Mouse (Mus musculus): Measurements from ENCODE around the gene Top3a.

Top3a gene

GRCm38 (mm10) chr11:60774158-60774689 is 2.9 kb downstream of the Top3a start:
- DNase-seq: no peak

DNA sequence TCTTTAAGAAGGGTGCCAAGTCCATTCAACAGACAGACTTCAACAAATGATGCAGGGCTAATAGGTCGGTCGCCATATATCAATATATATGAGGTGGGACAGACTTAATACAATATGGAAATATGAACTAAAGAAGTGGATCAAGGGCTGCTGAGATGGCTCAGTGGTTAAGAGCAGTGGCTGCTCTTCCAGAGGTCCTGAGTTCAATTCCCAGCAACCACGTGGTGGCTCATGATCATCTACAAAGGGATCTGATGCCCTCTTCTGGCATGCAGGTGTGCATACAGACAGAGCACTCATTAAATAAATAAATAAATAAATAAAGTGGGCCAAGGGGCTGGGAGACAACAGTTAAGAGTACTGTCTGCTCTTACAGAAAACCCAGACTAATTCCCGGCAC is 5.0 kb downstream of the Top3a start:
- no peak for DNase-seq

GRCm38 (mm10) chr11:60770776-60771175 is 6.4 kb downstream of the Top3a start:
- DNase-seq: no peak

GRCm38 (mm10) chr11:60769322-60769721 is 7.8 kb downstream of the Top3a start:
- no peak for DNase-seq

DNA sequence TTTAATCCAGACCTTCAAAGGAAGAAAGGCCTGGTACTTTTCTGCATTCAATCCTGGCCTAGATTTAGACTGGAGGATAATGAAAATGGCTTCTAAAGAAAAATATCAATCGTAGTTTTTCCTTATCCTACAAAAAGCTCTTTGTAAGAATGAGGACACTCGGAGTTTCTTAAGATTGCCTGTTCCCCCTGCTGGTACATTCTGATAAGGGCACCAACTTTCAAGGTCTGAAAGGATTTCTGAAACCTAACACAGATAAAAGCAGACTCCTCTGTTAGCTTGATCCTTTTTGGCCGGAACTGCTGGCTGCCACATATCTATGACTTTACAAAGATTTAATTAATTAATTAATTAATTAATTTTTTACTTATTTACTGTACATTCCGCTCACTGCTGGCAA is 10.2 kb downstream of the Top3a start:
- no peak for DNase-seq

- DNase-seq: no peak
These were observed 15.5 kb downstream of the Top3a start for GRCm38 (mm10) chr11:60761681-60762080.

GRCm38 (mm10) chr11:60755570-60755969 is 21.6 kb downstream of the Top3a start:
- no peak for DNase-seq

DNA sequence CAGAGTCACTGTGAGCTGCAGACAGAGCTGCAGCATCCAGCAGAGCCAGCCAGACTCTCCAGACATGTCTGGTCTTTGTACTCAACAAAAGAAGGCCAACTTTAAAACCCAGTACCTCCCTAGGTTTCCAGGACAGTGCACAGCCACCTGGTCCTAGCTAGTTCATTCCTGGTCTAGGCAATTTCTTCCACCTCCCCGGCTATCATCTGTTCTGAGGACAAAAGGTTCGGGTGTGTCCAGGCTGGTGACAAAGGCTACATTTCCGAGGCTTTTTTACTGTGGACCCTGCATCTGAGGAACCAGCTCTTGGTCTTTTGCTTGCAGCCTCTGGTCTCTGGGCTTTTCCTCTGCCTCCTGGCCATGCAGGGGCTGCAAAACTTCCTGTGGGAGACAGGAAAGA is 36.8 kb downstream of the Top3a start:
- no peak for DNase-seq

DNA sequence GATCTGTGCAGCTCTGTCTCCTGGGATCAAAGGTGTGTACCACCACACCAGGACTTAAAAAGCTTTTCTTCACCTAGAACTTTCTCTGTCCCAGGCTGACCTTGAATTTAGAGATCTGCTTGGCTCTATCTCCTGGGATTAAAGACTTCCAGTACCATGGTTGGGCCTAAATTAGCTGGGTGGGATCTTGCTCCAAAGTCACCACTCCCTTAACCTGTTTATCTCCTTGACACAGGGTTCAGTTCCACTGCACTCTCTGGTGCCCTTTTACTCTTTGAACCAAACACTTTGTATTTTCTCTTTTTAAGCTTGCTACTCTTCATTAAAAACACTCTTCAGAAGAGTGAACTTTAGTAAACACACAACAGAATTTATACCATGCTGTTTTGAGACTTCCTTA is 39.7 kb downstream of the Top3a start:
- no peak for DNase-seq

DNA sequence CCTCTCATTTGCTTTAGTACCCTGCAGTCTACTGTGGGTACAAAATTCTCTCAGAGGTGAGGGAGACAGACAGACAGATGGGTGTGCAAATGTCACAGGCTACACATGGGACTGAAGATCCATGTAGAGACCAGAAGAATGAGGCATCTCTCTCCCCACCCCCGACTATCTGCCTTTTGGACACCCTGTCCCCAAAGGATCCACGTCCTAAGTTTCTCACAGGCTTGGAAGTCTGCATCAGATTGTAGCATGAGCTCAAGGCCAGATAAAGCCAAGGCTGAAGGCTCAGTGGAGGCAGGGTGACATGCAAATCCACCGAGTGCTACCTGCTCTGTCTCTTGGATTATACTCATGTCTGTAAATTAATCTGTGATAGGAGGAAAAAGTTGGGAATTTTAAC is 40.7 kb downstream of the Top3a start:
- DNase-seq: no peak

- no peak for DNase-seq
These were observed 42.0 kb downstream of the Top3a start for GRCm38 (mm10) chr11:60735191-60735590.

GRCm38 (mm10) chr11:60734206-60734605 is 43.0 kb downstream of the Top3a start:
- no peak for DNase-seq

GRCm38 (mm10) chr11:60731251-60731650 is 45.9 kb downstream of the Top3a start:
- DNase-seq: no peak

DNA sequence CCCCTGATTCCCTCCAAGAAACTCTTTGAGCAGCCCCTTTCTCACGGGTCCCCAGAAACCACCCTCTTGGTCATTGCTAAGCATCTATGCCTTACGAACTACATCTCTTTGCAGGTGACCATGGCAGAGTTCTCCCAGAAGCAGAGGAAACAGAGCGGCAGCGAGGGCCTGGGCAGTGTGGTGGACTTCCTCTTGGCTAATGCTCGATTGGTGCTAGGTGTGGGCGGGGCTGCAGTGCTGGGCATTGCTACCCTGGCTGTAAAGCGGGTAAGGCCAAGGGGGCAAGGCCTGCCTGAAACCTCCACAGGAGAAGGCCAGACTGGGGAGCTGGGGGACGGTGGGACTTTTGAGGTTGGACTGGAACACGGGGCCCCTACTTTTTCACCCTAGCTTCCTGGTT is 47.0 kb downstream of the Top3a start:
- DNase-seq: no peak

DNA sequence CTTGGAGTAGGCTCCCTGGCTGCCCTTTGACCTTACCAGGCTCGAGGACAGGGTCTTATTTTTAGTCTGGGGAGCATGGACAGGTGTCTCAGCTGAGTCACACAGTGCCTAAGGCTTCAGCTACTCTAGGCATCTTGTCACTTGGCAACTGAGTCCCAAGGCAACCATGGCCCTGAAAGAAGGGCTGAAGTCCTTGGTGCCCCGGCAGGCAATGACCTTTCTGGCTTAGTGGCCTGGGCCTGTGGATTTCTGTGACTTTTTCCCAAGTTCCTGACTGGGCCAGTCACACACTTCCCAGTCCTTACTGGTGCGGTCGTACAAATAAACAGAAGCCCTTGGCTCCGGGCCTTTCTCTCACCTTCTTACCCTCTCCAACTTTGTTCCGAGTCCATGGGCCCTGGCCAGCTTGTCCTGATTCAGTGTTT is 47.9 kb downstream of the Top3a start:
- DNase-seq: no peak

DNA sequence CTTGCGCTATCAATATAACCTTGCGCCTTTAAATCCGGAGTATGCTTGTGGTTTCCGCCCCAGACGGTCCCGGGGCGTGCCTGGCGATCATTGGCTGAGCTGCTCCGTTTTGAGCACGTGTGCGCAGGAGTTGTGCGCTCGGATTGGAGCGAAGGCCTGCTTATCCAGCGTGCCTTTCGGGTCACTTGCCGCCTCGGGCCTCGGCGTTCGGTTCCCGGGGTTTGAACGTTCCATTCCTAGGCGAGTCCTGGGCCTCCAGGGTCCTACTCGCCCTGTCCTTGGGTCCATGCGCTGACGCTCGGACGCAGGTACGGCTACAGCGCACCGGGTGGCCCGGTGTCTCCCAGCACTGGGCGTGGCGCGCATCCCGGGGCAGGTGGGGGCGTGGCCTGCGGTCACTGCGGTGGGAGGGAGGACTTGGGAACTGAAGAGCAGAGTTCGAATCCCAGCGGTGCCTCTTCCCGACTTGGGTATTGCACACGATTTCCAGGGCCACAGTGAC is 48.9 kb downstream of the Top3a start, which contains the start of gene Mief2:
Mief2 (plus strand) TSS at position 139 of the 502 bp plus-strand sequence.
- peak; percentile 95 to 96 for DNase-seq

- DNase-seq: no peak
These were observed 49.6 kb downstream of the Top3a start for GRCm38 (mm10) chr11:60727392-60728140.

- DNase-seq: peak; percentile 73 to 82
These were observed 50.4 kb downstream of the Top3a start, which contains the start of gene Flii for GRCm38 (mm10) chr11:60726601-60727391. Flii (minus strand) TSS chr11:60727263.

DNA sequence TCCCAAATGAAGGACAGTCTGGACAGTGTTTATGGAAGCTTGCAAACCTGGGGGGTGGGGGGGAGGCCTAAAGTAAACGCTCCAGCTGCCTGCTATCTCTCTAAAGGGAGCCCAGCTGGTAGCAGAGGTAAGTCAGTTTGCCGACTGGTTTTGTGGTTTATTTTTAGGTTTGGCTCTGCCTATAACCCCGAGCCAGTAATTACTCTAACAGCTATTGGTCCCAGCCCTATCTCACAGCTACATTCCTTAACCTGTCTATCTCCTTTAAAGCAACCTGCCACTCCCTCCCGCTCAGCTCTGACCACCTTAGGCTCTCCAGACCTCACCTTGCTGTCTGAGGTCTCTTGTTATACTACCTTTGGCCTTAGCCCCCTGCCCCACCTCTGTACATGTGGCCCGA is 57.9 kb downstream of the Top3a start:
- DNase-seq: no peak

DNA sequence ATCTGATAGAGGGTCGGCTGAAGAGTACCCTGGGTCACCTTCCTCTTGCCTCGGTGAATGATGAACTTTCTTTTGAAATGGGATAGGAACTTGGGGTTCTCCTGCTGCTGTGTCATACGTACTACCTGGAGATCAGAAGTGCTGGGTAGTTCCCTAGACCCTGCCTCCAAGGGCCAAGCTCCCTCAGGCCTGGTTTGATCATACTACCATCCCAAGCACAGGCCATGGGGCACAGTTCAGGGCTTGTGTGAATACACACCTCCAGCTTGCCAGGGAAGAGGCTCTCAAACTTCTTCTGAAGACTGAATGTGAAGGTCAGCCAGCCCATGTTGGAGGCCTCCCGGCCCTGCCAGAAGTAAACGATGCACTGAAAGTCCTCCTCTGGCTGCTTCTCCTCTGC is 61.3 kb downstream of the Top3a start:
- no peak for DNase-seq

GRCm38 (mm10) chr11:60712639-60713255 is 64.4 kb downstream of the Top3a start:
- DNase-seq: no peak

DNA sequence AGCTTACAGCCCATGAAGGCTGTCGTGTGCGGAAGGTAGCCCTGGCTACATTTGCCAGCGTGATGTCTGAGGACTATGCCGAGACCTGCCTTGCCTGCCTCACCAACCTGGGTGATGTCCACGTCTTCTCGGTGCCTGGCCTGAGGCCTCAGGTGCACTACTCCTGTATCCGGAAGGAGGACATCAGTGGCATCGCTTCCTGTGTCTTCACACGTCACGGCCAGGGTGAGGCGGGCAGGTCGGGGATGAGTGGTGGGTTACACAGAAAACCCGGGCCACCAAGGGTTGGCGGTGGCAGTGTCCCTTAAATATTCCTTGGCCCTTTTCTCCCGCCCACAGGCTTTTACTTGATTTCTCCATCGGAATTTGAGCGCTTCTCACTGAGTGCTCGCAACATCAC is 65.1 kb downstream of the Top3a start:
- no peak for DNase-seq

DNA sequence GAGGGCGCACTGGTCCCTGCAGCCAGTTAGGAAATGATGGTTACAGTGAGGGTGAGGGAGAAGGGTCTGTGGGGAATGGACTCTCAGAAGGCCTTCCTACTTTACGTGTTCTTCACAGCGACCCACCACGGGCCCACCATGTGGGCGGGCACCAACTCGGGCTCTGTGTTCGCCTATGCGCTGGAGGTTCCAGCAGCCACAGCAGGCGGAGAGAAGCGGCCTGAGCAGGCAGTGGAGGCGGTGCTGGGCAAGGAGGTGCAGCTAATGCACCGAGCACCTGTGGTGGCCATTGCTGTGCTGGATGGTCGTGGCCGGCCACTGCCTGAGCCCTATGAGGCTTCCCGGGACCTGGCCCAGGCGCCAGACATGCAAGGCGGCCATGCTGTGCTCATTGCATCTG is 65.9 kb downstream of the Top3a start:
- DNase-seq: no peak
